Mouse (Mus musculus) fibroblast of lung, adult 2 months (primary cell): Measurements from ENCODE around the gene Defb13.
"Not testable (repeated sequence)": the region's sequence is repeated elsewhere in the genome, so short reads cannot be mapped to it uniquely, and the experiment has no call there.

ENCODE experiments used
- DNase-seq: peaks from one replicate; pipeline ENCODE4 v3.0.0-alpha.2; 2011; ENCODE audit warnings: low read depth

Defb13 gene

DNA sequence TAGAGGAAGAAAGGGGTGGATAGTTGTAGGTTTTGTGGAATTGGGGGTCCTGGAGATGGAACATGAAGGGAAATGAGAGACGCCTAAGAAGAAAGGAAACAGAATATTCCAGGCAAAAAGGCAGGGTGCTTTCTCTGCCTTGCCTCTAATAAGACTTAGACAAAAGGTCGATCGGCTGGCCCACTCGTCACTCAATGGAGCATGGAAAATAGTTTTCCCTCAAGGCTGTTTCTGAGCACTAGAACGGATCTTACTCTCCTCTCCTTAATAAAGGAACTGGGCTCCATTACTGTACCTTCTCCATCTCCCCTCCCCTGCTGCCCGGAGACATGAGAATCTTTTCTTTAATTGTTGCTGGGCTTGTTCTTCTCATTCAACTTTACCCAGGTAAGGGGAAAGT lies at the start of gene Defb13:
TSS of gene Defb13 (plus strand) at position 301 of the 400 bp plus-strand sequence.
- DNase-seq = no peak

DNA sequence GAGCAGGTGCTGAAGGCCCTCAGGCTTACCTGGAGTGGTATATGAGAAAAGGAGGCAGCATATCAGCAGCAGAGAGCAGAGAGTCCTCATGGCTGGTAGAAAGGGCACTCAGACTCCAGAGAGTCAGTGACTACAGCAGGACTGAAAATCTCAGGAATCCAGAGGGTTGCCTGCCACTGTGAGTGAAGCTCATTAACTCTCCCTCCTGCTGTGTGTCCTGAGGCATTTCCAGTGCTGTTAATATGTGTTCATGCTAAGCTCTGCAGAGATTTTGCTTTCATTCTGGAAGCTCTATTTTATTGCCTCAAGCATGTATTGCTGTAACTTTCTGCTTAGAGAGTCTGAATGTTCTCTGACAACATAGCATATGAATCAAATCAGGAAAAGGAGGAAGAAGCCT lies 40.3 kb upstream of the Defb13 start, which contains the start of gene Defb11:
TSS of gene Defb11 (minus strand) at position 123 of the 400 bp plus-strand sequence.
- DNase-seq = not testable (repeated sequence)

DNA sequence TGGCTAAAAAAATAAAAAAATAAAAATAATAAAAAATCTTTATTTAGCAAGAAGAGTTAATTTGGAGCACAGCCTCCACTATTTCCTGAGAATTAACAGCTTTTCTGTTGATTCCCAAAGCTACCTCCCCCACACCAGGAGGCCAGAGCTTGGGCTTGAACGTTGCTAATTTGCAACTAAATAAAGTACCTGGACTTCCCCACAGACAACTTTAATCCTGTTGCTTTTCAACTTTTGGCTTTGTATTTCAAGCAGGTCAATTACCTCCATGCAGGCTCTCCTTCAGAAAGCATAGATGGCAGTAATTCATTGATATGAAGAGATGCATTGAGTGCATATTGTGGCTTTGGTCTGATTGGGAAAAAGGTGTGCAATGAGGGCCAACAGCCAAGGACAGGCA lies 34.6 kb upstream of the Defb13 start:
- no peak for DNase-seq

DNA sequence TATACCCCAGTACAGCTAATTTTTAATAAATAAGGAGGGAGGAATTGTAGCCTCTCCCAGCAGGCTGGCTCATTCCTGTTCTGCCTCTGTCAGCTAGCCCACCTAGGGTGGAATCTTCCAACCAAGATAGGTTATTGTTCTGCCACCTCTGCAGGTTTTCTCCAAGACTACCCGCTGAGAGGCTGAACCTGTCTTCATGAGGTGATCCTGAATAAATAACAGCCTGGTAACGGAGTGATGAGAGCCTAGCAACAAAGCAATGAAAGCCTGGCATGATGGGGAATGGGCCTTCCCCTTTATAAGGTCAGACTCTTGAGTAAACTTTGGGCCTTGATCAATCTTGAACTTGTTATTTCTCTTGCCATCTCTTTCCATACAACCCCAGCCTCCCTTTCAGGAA lies 34.0 kb upstream of the Defb13 start:
- DNase-seq = no peak

DNA sequence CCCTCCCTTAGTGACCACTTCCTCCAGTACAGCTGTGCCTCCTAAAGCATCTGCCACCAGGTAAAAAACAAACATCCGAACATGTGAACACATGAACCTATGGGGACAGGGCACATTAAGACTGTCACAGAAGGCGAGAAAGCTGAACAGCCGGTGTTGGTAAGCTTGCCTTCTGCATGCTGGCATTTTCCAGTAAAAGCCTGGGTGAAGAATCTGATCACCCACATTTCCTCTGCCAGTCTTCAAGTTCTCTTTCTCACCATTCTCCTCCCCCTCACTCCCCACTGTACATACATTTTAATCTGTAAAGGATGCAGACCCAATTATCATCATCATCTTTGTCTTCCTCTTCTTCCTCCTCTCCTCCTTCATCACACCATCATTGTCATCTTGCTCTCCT lies 30.9 kb upstream of the Defb13 start:
- DNase-seq = no peak

DNA sequence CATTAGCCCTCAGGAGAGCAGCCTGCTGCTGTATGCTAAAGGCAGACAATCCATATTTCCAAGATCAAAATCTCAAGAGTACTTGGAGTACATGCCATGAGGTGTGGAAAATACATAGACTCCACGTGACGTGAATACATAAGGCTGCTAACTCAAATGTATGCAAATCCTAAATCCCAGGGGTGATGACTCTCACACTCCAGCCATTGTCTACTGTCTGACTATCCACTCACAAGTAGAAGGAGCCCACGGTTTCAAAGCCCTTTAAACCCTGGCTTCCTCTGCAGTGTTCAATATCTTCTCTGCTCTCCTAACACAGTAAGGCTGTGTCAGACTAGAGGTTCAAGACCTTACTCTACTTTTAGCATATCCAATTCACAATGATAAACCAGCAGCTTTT lies 15.8 kb upstream of the Defb13 start:
- DNase-seq = not testable (repeated sequence)

DNA sequence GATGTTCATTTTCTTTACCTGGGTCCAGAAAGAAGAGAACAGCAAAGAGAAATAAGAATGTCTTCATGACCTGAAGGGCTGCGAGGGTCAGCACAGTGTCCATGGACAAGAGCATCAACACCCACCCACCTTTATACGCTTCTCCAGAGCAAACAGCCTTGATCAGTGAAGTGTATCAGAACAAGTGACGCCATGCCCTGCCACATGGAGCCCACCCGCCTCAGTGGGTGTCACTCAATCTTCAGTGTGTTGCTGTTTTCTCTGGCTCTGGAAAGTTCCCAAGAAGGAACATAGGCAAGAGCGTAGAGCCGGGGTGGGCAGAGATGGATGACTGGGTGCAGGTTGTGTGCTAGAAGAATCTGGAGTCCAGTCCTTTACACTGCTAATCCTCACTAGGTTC lies 14.0 kb upstream of the Defb13 start, which contains the start of gene Defb15:
TSS of gene Defb15 (minus strand) at position 101 of the 400 bp plus-strand sequence.
- DNase-seq = no peak

DNA sequence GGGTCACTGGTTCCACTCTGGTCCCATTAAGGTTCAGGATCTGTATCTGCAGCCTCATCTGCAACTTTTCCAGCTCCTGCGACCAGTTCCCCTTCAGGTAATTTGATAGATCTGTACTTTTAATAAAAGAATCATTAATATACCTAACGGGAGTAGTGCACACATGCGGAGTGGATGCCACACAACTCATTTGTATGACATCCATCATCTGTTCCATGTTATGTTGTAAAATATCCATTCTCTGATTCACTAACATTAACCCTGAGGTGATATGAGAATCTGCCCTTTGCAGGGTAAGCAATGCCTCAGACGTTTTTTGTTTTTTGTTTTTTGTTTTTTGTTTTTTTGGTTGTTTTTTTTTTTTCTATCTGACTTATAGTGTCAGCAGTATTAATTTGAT lies 8.5 kb upstream of the Defb13 start, which contains the start of gene Defb35:
TSS of gene Defb35 (plus strand) at position 301 of the 400 bp plus-strand sequence.
- DNase-seq = not testable (repeated sequence)

DNA sequence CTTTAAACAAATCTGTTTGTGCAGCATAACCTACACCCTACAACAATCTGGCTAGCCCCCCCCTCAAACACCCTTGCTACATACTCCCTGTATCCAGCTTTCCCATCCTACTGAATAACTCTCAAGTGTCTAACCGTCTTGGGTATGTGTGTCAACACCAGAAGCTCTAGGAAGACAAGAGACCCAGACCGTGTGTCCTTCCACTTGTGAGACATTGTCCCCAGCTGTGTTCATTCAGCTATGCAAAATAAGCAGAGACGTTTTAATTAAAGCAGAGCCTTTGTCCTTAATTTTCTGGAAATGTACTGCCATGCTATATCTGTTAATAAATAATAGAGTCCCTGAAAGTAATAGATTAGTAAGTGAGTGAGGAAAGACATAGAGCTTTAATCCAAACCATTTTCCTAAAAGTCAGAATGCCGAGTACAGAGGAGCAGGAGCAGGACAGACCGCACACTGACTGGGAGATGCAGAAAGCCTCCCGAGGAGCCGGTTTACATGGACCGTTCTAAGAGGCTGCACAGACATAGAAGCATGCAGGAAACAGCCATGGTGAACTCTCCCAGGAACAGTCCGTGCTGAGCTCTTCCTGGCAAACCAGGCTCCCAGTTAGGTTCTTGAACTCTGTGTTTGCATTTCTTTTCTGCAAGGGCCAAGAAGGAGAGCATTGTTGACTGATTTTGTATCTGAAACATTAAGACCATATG lies 902 bp downstream of the Defb13 start:
- DNase-seq = no peak

DNA sequence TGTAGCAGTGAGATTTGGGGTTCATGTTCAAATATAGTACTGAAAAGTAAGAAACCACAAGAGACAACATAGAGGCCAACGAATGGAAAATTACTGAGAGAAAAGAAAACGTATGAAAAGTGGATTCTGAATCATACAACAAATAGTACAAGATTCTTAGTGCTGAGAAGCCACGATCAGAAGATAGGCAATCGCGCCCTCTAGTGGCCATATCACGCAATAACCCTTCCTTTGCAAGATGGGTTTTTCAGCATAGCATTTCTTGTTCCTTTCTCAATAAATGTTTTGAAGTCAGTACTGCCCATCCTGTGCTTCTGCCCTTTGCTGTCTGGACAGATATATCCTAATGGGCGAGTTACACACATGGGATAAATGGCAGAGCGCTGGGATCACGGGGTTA lies 8.8 kb downstream of the Defb13 start:
- peak; percentile 2 for DNase-seq

DNA sequence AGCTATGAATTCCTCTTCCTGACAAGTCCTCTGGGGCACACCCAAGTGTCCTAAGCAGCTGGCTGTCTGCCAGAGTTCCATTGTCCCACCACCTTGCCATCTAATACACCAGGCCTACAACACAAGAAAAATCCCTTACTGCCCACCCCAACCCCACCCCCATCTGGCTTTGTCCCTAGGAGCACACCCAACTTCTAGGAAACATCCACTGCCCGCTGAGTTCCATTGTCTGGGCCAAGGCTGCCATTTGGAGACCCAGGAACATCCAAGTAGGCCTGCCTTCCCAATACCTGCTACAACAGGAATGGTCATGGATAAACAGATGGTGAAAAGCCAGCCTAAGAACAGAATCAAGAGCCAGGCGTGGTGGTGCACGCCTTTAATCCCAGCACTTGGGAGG lies 9.8 kb downstream of the Defb13 start:
- no peak for DNase-seq

DNA sequence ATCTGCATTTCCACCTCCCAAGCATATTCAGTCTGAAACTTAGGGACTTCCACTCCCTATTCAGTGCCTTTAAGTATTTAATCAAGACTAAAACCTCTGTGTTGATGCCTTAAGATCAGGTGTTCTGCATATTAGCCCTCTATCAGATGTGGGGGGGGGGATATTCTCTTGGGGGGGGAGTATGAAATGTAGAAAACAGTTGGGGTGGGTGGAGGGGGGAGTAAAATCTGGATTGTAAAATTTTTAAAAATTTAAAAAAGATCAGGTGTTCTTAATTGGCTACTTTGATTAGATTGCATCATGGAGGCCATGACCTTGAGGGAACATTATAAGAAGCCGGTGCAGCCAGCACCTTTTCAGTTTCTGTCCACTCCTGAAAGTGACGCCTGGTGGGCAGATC lies 11.9 kb downstream of the Defb13 start, which contains the start of gene Fam90a1a:
TSS of gene Fam90a1a (plus strand) at position 301 of the 400 bp plus-strand sequence.
- no peak for DNase-seq

DNA sequence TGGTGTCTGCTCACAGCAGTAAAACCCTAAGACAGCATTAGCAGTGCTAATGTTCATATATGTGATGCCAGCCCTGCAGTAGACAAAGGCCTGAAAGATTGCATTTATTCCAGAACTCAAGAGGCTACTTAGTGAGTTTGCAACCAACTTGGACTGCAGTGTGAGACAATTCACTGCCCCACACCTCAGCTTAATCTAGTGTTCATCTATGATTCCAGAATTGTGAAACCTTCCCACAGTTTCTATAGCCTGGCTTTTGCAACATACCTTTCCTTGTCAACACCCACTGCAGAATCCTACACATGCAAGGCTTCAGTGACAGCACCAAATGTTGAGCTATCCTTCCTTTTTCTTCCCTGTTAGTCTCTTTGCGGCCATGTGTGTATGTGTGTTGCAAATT lies 20.1 kb downstream of the Defb13 start:
- no peak for DNase-seq

DNA sequence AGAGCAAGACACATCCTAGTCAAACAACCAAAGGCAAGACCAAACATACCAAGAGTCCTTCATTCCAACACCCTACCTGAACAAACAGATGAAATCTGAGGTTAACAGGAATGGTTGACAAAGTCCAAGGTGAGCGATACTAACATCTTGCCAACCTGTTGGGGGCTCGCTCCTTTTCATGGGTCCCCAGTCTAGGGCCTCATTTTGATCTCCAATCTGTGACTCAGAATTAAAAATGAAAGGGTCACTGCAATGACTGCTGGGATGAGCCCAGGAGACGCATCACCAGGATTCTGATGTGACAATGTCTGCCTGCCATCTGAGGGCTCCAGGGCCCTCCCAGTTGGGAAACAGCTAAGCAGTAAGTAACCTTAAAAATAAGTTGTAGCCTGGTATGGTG lies 22.9 kb downstream of the Defb13 start, which contains the start of gene Ccdc70:
TSS of gene Ccdc70 (plus strand) at position 301 of the 400 bp plus-strand sequence.
- DNase-seq = no peak

DNA sequence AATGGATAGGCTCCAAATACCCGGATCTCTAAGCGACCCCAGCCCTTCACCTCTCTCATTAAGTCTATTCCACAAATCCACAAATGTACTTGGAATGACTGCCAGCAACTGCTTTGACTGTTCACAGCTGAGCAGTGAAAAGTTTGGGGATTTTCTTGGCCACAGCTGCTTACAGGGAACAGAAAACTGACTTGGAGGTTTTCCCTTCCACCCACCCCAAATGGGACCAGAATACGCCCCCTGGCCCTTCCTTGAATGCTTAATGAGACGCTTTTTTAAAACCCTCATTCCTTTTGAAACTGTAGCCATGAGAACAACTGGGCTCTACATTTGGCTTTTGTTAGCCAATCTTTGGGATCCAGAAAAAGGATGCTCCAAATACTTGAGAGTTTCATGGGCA lies 31.6 kb downstream of the Defb13 start:
- no peak for DNase-seq

DNA sequence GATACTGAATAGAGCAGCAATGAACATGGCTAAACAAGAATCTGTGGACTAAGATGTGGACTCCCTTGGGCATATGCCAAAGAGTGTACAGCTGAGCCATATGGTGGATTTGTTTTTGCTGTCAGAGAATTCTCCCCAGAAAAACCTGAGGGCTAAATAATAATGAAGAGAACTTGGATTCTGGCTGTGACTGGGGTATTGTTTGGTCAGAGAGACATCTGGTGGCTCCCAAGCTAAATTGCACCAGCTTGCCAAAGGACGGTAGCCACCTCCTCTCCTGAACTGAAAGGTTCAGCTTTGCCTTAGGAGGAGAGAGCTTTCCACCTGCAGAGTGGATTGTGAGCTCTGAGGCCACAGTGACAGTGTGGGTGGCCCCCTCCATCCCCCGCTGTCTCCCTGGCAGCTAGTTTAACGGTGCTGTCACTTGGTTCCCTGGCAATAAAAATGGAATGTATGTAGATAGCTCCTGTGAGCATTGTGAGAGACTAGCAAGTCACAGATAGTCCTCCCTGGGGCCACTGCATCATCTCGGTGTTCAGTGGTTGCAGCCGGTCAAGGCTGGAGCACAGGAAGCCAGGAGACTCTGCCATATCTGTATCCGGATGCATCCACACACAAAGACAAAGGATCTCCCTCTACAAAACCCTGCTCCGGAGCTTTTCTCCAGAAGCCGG lies 35.2 kb downstream of the Defb13 start:
- DNase-seq = no peak

DNA sequence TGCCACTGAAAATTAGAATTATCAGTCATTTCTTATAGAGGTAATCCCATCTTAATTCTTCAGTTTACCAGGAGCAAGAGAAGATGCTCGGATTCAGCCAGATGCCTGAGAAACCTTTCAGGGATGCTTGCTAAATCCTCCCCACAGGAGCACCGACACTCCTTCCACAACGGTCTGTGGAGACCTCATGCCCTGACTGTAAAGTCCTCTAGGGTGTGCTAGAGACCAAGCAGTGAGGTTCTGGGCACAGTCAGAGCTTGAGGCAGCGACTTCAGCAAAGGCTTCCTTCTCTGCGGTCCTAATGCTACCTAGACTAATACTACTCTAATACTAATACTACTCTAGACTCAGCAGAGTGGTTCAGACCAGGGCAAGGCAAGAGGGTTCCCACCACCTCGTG lies 45.6 kb downstream of the Defb13 start:
- peak; percentile 28 for DNase-seq

DNA sequence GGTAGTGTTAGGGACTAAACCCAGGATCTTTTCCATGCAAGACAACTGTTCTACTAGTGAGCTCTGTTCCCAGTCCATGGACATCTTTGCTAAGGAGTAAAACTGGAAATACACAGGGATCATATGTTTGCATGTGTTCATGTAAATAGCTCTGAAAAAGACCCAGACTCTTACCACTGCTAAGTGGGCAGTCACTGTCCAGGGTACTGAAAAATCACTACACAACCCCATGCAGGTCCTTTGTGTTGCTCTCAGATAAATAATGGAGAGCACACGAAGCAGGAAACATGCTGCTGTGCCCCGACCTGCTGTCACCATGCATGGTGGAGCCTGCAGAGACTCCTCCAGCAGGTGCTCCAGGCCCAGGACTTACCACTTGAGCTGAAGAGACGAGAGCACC lies 48.6 kb downstream of the Defb13 start:
- DNase-seq = no peak
